Mouse (Mus musculus) MEL (cell line): ENCODE results near the gene P2ry2. TPM values are rescaled to one million over a fixed set of nuclear protein-coding genes. Genes with fewer than 3 reads are reported as not detected.

ENCODE experiments used
- DNase-seq: peaks from one replicate; pipeline ENCODE4 v3.0.0; 2011; ENCODE audit warnings: low read depth, low spot score
- H3K27ac ChIP-seq: 2 replicates; pipeline ENCODE4 v1.5.1; 2012; ENCODE audit warnings: low read depth, mild to moderate bottlenecking, control low read depth, low read length, moderate library complexity; ENCODE audit not compliant: control insufficient read depth
- H3K27me3 ChIP-seq, 2 experiments: fragments of 150-350 bp in 1 of 2; sonication (generic) in 1 of 2; 2 replicates each; pipeline ENCODE4 v1.6.1; 2012; ENCODE audit warnings: low read length in 2 of 2, mild to moderate bottlenecking in 2 of 2, improper control_type of control experiment in 1 of 2, moderate library complexity in 1 of 2; ENCODE audit not compliant: insufficient read depth in 2 of 2, control insufficient read depth in 1 of 2
- H3K36me3 ChIP-seq, 2 experiments: 2 replicates each; pipeline ENCODE4 v1.6.1; 2012 to 2014; ENCODE audit warnings: low read length in 2 of 2, improper control_type of control experiment in 1 of 2, inconsistent platforms in 1 of 2, mild to moderate bottlenecking in 1 of 2; ENCODE audit not compliant: insufficient read depth in 2 of 2, control insufficient read depth in 1 of 2
- H3K4me1 ChIP-seq, 2 experiments: fragments of 150-350 bp in 1 of 2; sonication (generic) in 1 of 2; 2 replicates each; pipeline ENCODE4 v1.6.1; 2012; ENCODE audit warnings: low read length in 2 of 2, improper control_type of control experiment in 1 of 2, mild to moderate bottlenecking in 1 of 2; ENCODE audit not compliant: insufficient read depth in 2 of 2, control insufficient read depth in 1 of 2
- H3K4me3 ChIP-seq, 2 experiments: fragments of 150-350 bp in 1 of 2; sonication (generic) in 1 of 2; 2 replicates each; pipeline ENCODE4 v1.5.1; 2012; ENCODE audit warnings: low read depth in 2 of 2, low read length in 2 of 2, mild to moderate bottlenecking in 2 of 2, moderate library complexity in 2 of 2, control low read depth in 1 of 2, improper control_type of control experiment in 1 of 2; ENCODE audit not compliant: control insufficient read depth in 1 of 2, insufficient read depth in 1 of 2
- H3K79me2 ChIP-seq: 2 replicates; pipeline ENCODE4 v1.6.1; 2012; ENCODE audit warnings: mild to moderate bottlenecking, low read length, moderate library complexity; ENCODE audit not compliant: control insufficient read depth, poor library complexity, insufficient read depth
- H3K9ac ChIP-seq: 2 replicates; pipeline ENCODE4 v1.6.1; 2012; ENCODE audit warnings: low read depth, mild to moderate bottlenecking, control low read depth, low read length, moderate library complexity; ENCODE audit not compliant: control insufficient read depth, poor library complexity, severe bottlenecking
- H3K9me3 ChIP-seq: fragments of 150-350 bp; sonication (generic); replicated peaks from 2 replicates; pipeline ENCODE4 v1.6.1; 2012; ENCODE audit warnings: mild to moderate bottlenecking, low read length, improper control_type of control experiment, moderate library complexity; ENCODE audit not compliant: insufficient read depth
- BHLHE40 ChIP-seq: IDR thresholded peaks from 2 replicates; pipeline ENCODE4 v1.6.1; 2012; ENCODE audit warnings: low read depth, mild to moderate bottlenecking, inconsistent platforms, low read length, improper control_type of control experiment, borderline replicate concordance
- CHD1 ChIP-seq: IDR thresholded peaks from 2 replicates; pipeline ENCODE4 v1.6.1; 2012; ENCODE audit warnings: low read depth, mild to moderate bottlenecking, inconsistent platforms, low read length, improper control_type of control experiment
- CHD2 ChIP-seq: IDR thresholded peaks from 2 replicates; pipeline ENCODE4 v1.6.1; 2011; ENCODE audit warnings: low read length, improper control_type of control experiment
- E2F4 ChIP-seq: IDR thresholded peaks from 2 replicates; pipeline ENCODE4 v1.6.1; 2011; ENCODE audit warnings: low read depth, low read length, improper control_type of control experiment, borderline replicate concordance
- ELF1 ChIP-seq: IDR thresholded peaks from 2 replicates; pipeline ENCODE4 v1.6.1; 2014; ENCODE audit warnings: low read depth, mild to moderate bottlenecking, inconsistent platforms, low read length, improper control_type of control experiment, moderate library complexity
- KAT2A ChIP-seq: conservative IDR thresholded peaks from 2 replicates; pipeline ENCODE4 v1.6.1; 2012; ENCODE audit warnings: low read depth, low read length, improper control_type of control experiment, inconsistent platforms
- MAX ChIP-seq: IDR thresholded peaks from 2 replicates; pipeline ENCODE4 v1.6.1; 2011; ENCODE audit warnings: low read length, improper control_type of control experiment
- MAZ ChIP-seq: IDR thresholded peaks from 2 replicates; pipeline ENCODE4 v1.6.1; 2012; ENCODE audit warnings: low read depth, mild to moderate bottlenecking, inconsistent platforms, low read length, improper control_type of control experiment
- MYB ChIP-seq: IDR thresholded peaks from 2 replicates; pipeline ENCODE4 v1.6.1; 2011; ENCODE audit warnings: mild to moderate bottlenecking, low read depth, low read length, improper control_type of control experiment
- MYC ChIP-seq: IDR thresholded peaks from 2 replicates; pipeline ENCODE4 v1.6.1; 2011; ENCODE audit warnings: low read depth, mild to moderate bottlenecking, low read length, improper control_type of control experiment, moderate library complexity
- POLR2A ChIP-seq, 2 experiments: IDR thresholded peaks; 2 replicates each; pipeline ENCODE4 v1.6.1; 2011 to 2012; ENCODE audit warnings: low read length in 2 of 2, mild to moderate bottlenecking in 2 of 2, control low read depth in 1 of 2, improper control_type of control experiment in 1 of 2, low read depth in 1 of 2, moderate library complexity in 1 of 2; ENCODE audit not compliant: control insufficient read depth in 1 of 2, insufficient read depth in 1 of 2, poor library complexity in 1 of 2
- POLR2AphosphoS2 ChIP-seq: IDR thresholded peaks from 2 replicates; pipeline ENCODE4 v1.6.1; 2011; ENCODE audit warnings: low read length, improper control_type of control experiment
- RCOR1 ChIP-seq: IDR thresholded peaks from 2 replicates; pipeline ENCODE4 v1.6.1; 2012; ENCODE audit warnings: low read depth, mild to moderate bottlenecking, inconsistent platforms, low read length, improper control_type of control experiment
- TCF12 ChIP-seq: IDR thresholded peaks from 2 replicates; pipeline ENCODE4 v1.6.1; 2014; ENCODE audit warnings: low read depth, mild to moderate bottlenecking, inconsistent platforms, low read length, improper control_type of control experiment, moderate library complexity
- USF2 ChIP-seq, 2 experiments: IDR thresholded peaks; 2 replicates each; pipeline ENCODE4 v1.6.1; 2011 to 2012; ENCODE audit warnings: improper control_type of control experiment in 2 of 2, low read length in 2 of 2, borderline replicate concordance in 1 of 2, inconsistent platforms in 1 of 2, low read depth in 1 of 2, mild to moderate bottlenecking in 1 of 2; ENCODE audit not compliant: insufficient read depth in 1 of 2
- ZC3H11A ChIP-seq: IDR thresholded peaks from 2 replicates; pipeline ENCODE4 v1.6.1; 2012; ENCODE audit warnings: low read depth, mild to moderate bottlenecking, inconsistent platforms, low read length, improper control_type of control experiment
- ZKSCAN1 ChIP-seq: IDR thresholded peaks from 2 replicates; pipeline ENCODE4 v1.6.1; 2012; ENCODE audit warnings: low read depth, mild to moderate bottlenecking, inconsistent platforms, low read length, improper control_type of control experiment, moderate library complexity
- ZMIZ1 ChIP-seq: IDR thresholded peaks from 2 replicates; pipeline ENCODE4 v1.6.1; 2012; ENCODE audit warnings: low read depth, mild to moderate bottlenecking, inconsistent platforms, low read length, improper control_type of control experiment, moderate library complexity
- ZNF384 ChIP-seq: IDR thresholded peaks from 2 replicates; pipeline ENCODE4 v1.6.1; 2012; ENCODE audit warnings: low read depth, mild to moderate bottlenecking, inconsistent platforms, low read length, improper control_type of control experiment
- polyA plus RNA-seq, 2 experiments: library from polyadenylated mRNA; stranded (reverse) in 1 of 2; unstranded in 1 of 2; fragments of >175 nt in 1 of 2; fragments of >200 nt in 1 of 2; gene quantifications; 2 replicates each; pipeline versions ENCODE4 v1.2.1 to v1.2.4; 2012; ENCODE audit warnings: low replicate concordance in 2 of 2, low read depth in 1 of 2; ENCODE audit not compliant: insufficient read length in 2 of 2, insufficient read depth in 1 of 2, missing spikeins in 1 of 2
- total RNA-seq: library from RNA; depleted of rRNA; stranded (reverse); fragments of 300-350 nt; gene quantifications from 2 replicates; pipeline ENCODE4 v1.2.3, GENCODE M21; 2012

Gene P2ry2
- total and polyA plus RNA-seq, 3 experiments = 0.23 to 0.86 TPM; not detected in 1

GRCm38 (mm10) chr7:101010741-101011140, 1.9 kb downstream of the P2ry2 start:
- H3K4me1 ChIP-seq = no peaks in the 10 kb centered on the region
- no peaks in the 10 kb centered on the region for H3K36me3 ChIP-seq
- no peaks in the 10 kb centered on the region for H3K9me3 ChIP-seq
- H3K27ac ChIP-seq = no peak overlapping the region
- H3K4me3 ChIP-seq = no peak overlapping the region
- H3K27me3 ChIP-seq = peaks cover 1 to 2% of the 10 kb centered on the region in 2 experiments; a peak in 1 of 4 replicates
- no peak overlapping the region for H3K9ac ChIP-seq
- no peak for DNase-seq
- no peaks in the 10 kb centered on the region for H3K79me2 ChIP-seq
- TF ChIP-seq ZNF384 (no peak), CHD1 (no peak), ZKSCAN1 (no peak), MYB (no peak), POLR2A (IDR thresholded peaks at IDR 0.05; ENCODE audit: control insufficient read depth in 1 of 2, insufficient read depth in 1 of 2, low read depth in 1 of 2, low read length in 2 of 2, poor library complexity in 1 of 2) (no peak), MYC (no peak), POLR2AphosphoS2 (no peak), MAX (no peak), MAZ (no peak), E2F4 (no peak), CHD2 (no peak), ZC3H11A (no peak)

GRCm38 (mm10) chr7:101006201-101006600, 6.5 kb downstream of the P2ry2 start:
- Histone ChIP-seq H3K9me3 (no peaks in the 10 kb centered on the region), H3K27me3 (0 out of 4 replicates have a peak, but pooled peaks cover 0 to 4% of the 10 kb centered on the region in 2 experiments)
- no peak for TF ChIP-seq POLR2AphosphoS2

GRCm38 (mm10) chr7:101005119-101005518, 7.5 kb downstream of the P2ry2 start:
- H3K79me2 ChIP-seq = no peaks in the 10 kb centered on the region
- no peaks in the 10 kb centered on the region for H3K9me3 ChIP-seq
- H3K4me1 ChIP-seq = no peaks in the 10 kb centered on the region
- no peak overlapping the region for H3K4me3 ChIP-seq
- no peak for DNase-seq
- H3K27ac ChIP-seq = no peak overlapping the region
- H3K36me3 ChIP-seq = no peaks in the 10 kb centered on the region
- TF ChIP-seq ZMIZ1 (no peak), USF2 (IDR thresholded peaks at IDR 0.05; ENCODE audit: borderline replicate concordance in 1 of 2, insufficient read depth in 1 of 2, low read depth in 1 of 2, low read length in 2 of 2) (no peak), BHLHE40 (no peak), MAX (no peak), MYB (no peak), RCOR1 (no peak), CHD2 (no peak), MYC (no peak), ELF1 (no peak), KAT2A (no peak), TCF12 (no peak)
- H3K27me3 ChIP-seq = 0 out of 4 replicates have a peak, but pooled peaks cover 0 to 5% of the 10 kb centered on the region in 2 experiments
- no peak overlapping the region for H3K9ac ChIP-seq

More at GRCm38 (mm10) chr7:101006201-101006600, 6.5 kb downstream of the P2ry2 start:
- Histone ChIP-seq H3K4me1 (no peaks in the 10 kb centered on the region), H3K79me2 (no peaks in the 10 kb centered on the region), H3K9ac (no peak overlapping the region), H3K27ac (no peak overlapping the region), H3K4me3 (no peak overlapping the region), H3K36me3 (no peaks in the 10 kb centered on the region)
- no peak for DNase-seq
